10 mouse cellular contexts compared by ENCODE assay signal in the genomic region with DNA sequence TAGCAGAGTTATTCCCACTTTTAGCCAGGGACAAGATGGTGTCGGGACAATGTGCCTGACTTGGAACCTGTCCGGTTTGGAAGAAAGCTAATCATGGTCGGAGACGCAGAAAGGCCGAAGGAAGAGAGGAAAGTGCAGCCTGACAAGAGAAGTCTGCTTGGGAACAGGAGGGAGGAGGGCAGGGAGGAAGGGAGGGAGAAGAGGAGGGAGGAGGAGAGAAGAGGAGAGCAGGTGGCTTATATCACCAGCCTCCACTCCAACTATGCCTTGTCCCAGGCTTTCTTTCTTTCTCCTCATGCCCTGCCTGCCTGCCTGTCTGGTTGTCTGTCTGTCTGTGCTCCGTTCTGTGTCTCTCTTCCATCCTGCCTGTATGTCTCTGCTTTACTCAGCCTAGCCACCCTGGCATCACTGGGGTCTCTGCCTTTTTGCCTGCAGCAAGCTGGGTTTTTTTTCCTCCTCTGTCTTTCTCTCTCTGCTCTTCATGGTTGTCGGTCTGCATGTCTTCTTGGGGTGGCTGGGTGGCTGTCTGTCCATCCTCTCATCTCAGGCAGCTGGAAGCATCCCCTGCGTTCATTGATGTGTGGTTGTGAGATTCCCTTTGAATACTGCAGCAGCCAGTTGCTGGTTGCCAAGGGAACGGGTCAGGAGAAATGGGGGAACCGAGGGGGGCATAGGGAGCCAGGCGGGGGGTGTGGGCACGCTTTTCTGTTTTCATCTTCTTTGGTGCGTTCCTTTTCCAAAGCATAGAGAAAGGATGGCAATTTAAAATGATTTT.
A peak's percentile ranks its signal among the peaks of the same experiment; 100 is the strongest.
DNase-seq lines count a peak whose midpoint lies in the region; ATAC-seq and TF ChIP-seq lines count a peak whose summit lies in the region.
"Had no signal": no experiment of that assay in that cellular context is flagged by ENCODE, and none has a peak within 500 bp of the region (broad histone marks: within the 10 kb centered on the region; RNA-seq: fewer than 3 reads in every experiment).

No protein-coding gene starts in this region.

- no peak overlapping the region for H3K4me3 ChIP-seq in forebrain, embryonic 14.5 days (ENCODE audit: low read depth, low read length)
- H3K4me3 ChIP-seq in lung, postnatal 0 days (ENCODE audit: low read depth, low read length), result no peak overlapping the region
- no peak overlapping the region for H3K4me3 ChIP-seq in neural tube, embryonic 15.5 days (replicated peaks)
- H3K4me3 ChIP-seq: heart, embryonic 13.5 days had no signal

- no peaks in the 10 kb centered on the region for H3K9me3 ChIP-seq in forebrain, embryonic 14.5 days (replicated peaks; ENCODE audit: control insufficient read depth, low read length)
- no peaks in the 10 kb centered on the region for H3K9me3 ChIP-seq in lung, postnatal 0 days (ENCODE audit: low read length)
- H3K9me3 ChIP-seq in neural tube, embryonic 15.5 days (replicated peaks), result no peaks in the 10 kb centered on the region
- H3K9me3 ChIP-seq: heart, embryonic 13.5 days had no signal

- peaks cover 20% of the 10 kb centered on the region for H3K27me3 ChIP-seq in forebrain, embryonic 14.5 days (replicated peaks; ENCODE audit: control insufficient read depth, insufficient read depth, low read length)
- H3K27me3 ChIP-seq in lung, postnatal 0 days (replicated peaks; ENCODE audit: insufficient read depth, low read length), result no peaks in the 10 kb centered on the region
- peaks cover 20% of the 10 kb centered on the region; the same call in 1 of the 2 replicates for H3K27me3 ChIP-seq in neural tube, embryonic 15.5 days (replicated peaks)

- peak overlapping the region; percentile 91 for H3K27ac ChIP-seq in forebrain, embryonic 14.5 days (ENCODE audit: low read depth, low read length)
- H3K27ac ChIP-seq in lung, postnatal 0 days (ENCODE audit: low read length), result no peak overlapping the region
- H3K27ac ChIP-seq in neural tube, embryonic 15.5 days (replicated peaks), result peak overlapping the region; percentile 79
- H3K27ac ChIP-seq: heart, embryonic 13.5 days; macrophage had no signal

- peak; percentile 82 for ATAC-seq in forebrain, embryonic 14.5 days
- peak; percentile 69 for ATAC-seq in lung, postnatal 0 days
- ATAC-seq in neural tube, embryonic 15.5 days (ENCODE audit: low FRiP score), result peak; percentile 77; the same call in 1 of the 2 replicates

- H3K4me2 ChIP-seq in forebrain, embryonic 14.5 days (ENCODE audit: low read length), result peak overlapping the region; percentile 35
- no peak overlapping the region for H3K4me2 ChIP-seq in lung, postnatal 0 days (replicated peaks; ENCODE audit: low read depth, low read length)
- peak overlapping the region; percentile 40 for H3K4me2 ChIP-seq in neural tube, embryonic 15.5 days
- H3K4me2 ChIP-seq: heart, embryonic 13.5 days had no signal

- 32% methylated on average over 13 of the region's 13 CpGs for WGBS in forebrain, embryonic 14.5 days
- 58% methylated on average over 13 of the region's 13 CpGs for WGBS in lung, postnatal 0 days
- 29% methylated on average over 13 of the region's 13 CpGs for WGBS in neural tube, embryonic 15.5 days

- peak overlapping the region; percentile 35 for H3K9ac ChIP-seq in forebrain, embryonic 14.5 days (ENCODE audit: low read length)
- H3K9ac ChIP-seq in lung, postnatal 0 days (replicated peaks; ENCODE audit: low read depth), result no peak overlapping the region
- peak overlapping the region; percentile 30 for H3K9ac ChIP-seq in neural tube, embryonic 15.5 days (replicated peaks)
- H3K9ac ChIP-seq: heart, embryonic 13.5 days had no signal

- H3K36me3 ChIP-seq in forebrain, embryonic 14.5 days (ENCODE audit: control insufficient read depth, insufficient read depth, low read length), result no peaks in the 10 kb centered on the region
- H3K36me3 ChIP-seq in lung, postnatal 0 days (ENCODE audit: insufficient read depth, low read length), result no peaks in the 10 kb centered on the region
- H3K36me3 ChIP-seq in neural tube, embryonic 15.5 days, result no peaks in the 10 kb centered on the region
- H3K36me3 ChIP-seq: heart, embryonic 13.5 days had no signal

- intact Hi-C loops in left cerebral cortex, postnatal 14 days (cut with DNase I), result loop anchor here (5.0 kb wide), 1 partner anchor 98 kb away; no protein-coding TSS in a partner anchor

- DNase-seq in left cerebral cortex, postnatal 14 days (ENCODE audit: low spot score in 2 of 2), result peak; percentile 43 to 53
- no peak for DNase-seq in left cerebral cortex, adult 8-10 months (ENCODE audit: low spot score in 2 of 2)
- DNase-seq in forebrain, embryonic 14.5 days (ENCODE audit: low spot score), result peak; percentile 84
- peak; percentile 72 for DNase-seq in lung, postnatal 0 days (ENCODE audit: low spot score)
- no peak for DNase-seq in cerebellum, adult 9-11 months
- no peak for DNase-seq in thymus, postnatal 36 days
- DNase-seq in layer of hippocampus, postnatal 36 days, result no peak

- H3K4me1 ChIP-seq in forebrain, embryonic 14.5 days (ENCODE audit: control insufficient read depth, insufficient read depth, low read length), result peaks cover 18% of the 10 kb centered on the region
- H3K4me1 ChIP-seq in lung, postnatal 0 days (ENCODE audit: insufficient read depth, low read depth, low read length), result 0 out of 2 replicates have a peak, but pooled peaks cover 3% of the 10 kb centered on the region
- H3K4me1 ChIP-seq in neural tube, embryonic 15.5 days, result peaks cover 26% of the 10 kb centered on the region

- TF ChIP-seq CTCF in lung, postnatal 0 days (IDR thresholded peaks at IDR 0.05), result no peak

- TF ChIP-seq EP300 in lung, postnatal 0 days (IDR thresholded peaks at IDR 0.05), result no peak

Comparison
In these comparisons a context has a peak if more than half of its experiments do, and no peak if none do; other contexts are left out.
1. DNase-seq: peak in left cerebral cortex, postnatal 14 days (2 of 2), forebrain, embryonic 14.5 days (single experiment) and lung, postnatal 0 days (single experiment); none in left cerebral cortex, adult 8-10 months (0 of 2), cerebellum, adult 9-11 months (single experiment), thymus, postnatal 36 days (0 of 2) and layer of hippocampus, postnatal 36 days (0 of 2).
2. Peak in every context shown above with its lines, with median percentiles within 50 percentile points of each other: ATAC-seq.